Mouse (Mus musculus) urinary bladder, postnatal 25 days (tissue): Measurements from ENCODE around the gene Calml4.
"Not testable (repeated sequence)": the region's sequence is repeated elsewhere in the genome, so short reads cannot be mapped to it uniquely, and the experiment has no call there.

Experiments
- DNase-seq: peaks from one replicate; pipeline ENCODE4 v3.0.0; 2022; ENCODE audit warnings: low spot score

The Calml4 gene

DNA sequence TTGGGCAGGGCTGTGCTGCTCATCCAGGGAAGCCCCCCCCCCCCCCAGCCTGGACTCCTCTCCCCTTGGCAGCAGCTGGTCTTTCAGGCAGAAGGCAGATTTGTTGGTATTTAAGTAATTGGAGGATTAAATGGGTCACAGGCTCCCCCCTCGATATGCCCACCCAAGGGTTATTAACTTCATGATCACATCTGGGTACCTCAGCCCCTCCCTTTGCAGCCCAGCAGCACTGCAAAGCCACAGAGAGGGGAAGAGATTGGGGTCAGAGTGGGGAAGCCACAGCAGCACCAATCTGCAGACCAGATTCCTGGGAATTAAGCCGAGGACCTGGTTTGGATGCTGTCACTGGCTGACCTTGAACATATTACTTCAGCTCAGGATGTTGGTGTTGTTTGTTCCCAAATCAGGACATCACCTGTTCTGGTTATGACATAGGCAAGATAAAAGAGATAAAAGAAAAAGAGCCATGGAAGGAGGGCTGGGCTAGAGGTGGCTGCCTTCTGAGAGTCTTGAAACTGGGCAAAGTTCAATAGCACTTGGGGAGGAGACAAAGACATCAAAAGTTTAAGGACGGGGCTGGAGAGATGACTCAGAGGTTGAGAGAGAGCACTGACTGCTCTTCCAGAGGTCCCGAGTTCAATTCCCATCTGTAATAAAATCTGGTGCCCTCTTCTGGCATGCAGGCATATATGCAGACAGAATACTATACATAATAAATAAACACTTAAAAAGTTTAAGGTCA, 22.0 kb upstream of the Calml4 start:
- no peak for DNase-seq

DNA sequence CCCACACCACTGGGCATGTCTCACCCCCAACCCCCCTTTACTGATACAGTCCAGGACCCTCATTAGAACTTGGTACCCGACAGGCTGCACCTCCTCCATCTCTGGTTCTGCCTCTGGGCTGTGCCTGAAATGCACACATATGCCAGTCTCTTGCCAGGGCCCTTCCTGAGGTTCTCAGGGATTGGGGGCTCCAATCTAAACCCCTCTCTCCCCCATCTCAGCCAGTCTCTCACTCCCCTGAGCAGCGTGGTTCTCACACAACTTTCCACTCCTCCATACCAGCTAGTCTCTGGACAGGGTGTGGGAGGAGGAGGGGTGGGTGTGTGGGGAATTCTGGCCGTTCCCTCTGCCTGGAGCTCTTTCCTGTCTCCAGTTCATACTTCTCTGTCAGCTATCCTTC, 20.3 kb upstream of the Calml4 start:
- DNase-seq, result no peak

DNA sequence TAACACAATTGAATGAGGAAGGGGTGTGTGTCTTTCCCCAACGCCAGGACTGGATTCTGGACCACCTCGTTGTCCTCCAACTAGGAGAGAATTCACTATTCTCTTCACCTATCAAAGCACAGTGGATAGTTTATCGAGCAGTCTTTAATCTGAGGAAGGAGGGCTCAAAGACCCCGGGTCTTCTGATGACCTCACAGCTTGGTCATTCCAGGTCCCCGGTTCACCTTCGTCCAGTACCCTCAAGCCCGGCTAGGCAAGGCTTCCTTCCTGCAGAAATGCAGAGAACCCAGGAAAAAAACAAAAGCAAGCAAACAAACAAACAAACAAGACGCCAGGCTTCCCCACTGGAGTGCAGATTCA, 19.8 kb upstream of the Calml4 start:
- no peak for DNase-seq

- DNase-seq, result peak; percentile 66
These were observed 19.2 kb upstream of the Calml4 start, which contains the start of gene Cln6 for GRCm38 (mm10) chr9:62838506-62839171. Gene Cln6 (plus strand): TSS chr9:62838785.

- DNase-seq, result no peak
These were observed 18.6 kb upstream of the Calml4 start for GRCm38 (mm10) chr9:62839172-62839770.

GRCm38 (mm10) chr9:62843356-62844024, 14.4 kb upstream of the Calml4 start:
- no peak for DNase-seq

GRCm38 (mm10) chr9:62844461-62844860, 13.4 kb upstream of the Calml4 start:
- DNase-seq, result no peak

DNA sequence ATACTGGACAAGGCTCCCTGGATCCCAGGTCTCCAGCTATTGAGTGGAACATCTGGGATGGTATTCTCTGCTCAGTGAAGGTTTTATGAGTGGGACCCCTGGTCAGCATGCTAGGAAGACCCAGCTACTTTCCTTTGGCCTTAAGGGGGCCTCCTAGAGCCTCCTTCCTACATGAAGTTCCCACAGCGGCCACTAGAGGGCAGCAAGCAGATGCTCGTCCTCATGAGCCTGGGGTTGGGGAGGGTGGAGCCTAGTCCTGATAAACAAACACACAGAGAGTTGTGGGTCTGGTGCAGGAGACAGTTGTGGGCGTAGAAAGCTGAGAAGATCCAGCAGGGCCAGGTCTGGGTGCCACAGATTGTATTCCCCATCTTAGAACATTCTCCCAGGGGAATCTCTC, 10.2 kb upstream of the Calml4 start:
- DNase-seq, result peak; percentile 86

GRCm38 (mm10) chr9:62848641-62849040, 9.2 kb upstream of the Calml4 start:
- DNase-seq, result no peak

- no peak for DNase-seq
These were observed 6.3 kb upstream of the Calml4 start for GRCm38 (mm10) chr9:62851571-62851970.

GRCm38 (mm10) chr9:62854483-62854882, 3.4 kb upstream of the Calml4 start:
- DNase-seq, result no peak

DNA sequence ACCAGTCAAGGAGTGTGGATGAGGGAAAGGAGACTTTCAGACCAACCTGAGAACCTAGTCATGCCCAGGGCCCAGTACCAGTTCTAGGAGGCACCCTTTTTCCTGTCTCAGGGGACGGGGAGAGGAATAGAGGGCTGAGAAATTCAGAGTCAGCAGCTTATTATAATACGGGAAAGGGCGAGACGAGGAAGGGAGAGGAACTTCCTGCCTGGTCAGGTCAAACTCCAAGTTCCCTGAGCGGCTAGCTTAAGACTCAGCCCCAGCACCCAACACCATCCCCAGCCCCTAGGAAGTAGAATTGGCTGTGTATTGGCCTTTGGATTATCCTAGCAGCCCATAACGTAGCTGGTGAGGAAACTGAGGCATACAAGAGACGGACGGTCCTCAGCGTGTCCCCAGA, 664 bp upstream of the Calml4 start:
- DNase-seq, result no peak

DNA sequence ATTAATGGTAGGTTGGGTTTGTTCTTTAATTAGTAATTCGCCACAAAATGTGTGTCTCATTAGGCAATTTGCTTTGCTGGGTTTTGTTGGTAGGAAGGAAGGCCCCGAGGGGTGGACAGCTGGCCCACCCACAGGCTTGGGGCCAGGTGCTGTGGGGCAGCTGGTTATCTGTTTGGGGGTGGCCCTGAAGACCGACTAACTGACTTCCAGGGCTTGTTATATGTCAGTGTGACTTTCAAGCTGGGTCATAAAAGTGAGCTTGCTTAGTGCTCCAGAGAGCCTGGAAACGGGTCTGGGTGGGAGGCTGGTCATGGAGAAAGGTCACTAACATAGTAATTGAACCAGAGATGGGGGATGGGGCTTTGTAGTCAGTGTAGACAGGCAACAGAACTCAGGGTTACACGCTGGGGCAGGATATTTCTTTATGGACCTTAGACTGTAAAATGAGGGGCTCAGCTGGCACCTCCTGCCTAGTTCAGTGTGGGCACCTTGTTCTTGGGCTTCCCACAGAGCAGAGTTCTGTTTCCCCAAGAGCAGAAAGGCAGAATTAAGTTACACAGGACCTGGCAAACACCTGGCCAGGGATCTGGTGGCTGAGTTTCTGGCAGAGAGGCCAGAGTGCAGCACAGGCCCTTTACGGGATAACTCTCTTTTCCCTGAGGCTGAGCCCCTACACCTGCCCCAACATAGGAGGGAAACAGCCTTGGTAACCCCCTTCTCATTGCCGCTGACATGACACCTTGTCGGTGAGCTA, 563 bp downstream of the Calml4 start:
- DNase-seq, result no peak

DNA sequence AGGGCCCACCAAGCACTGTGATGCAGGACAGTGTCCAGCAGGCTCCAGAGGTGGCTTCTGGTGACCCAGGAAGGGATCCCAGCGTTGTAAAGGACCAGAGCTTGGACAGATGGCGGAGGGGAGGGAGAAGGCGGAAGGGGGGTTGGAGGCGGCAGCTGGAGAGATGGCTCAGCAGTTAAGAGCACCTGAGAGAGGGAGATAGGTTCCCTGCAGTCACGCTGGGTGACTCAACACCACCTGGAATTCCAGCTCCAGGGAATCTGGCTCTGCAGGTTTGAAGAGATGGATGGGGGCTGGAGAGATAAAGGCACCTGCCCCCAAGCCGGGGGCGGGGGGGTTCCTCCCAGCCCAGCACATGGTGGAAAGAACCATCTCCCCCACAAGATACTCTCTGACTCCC, 2.2 kb downstream of the Calml4 start:
- not testable (repeated sequence) for DNase-seq

GRCm38 (mm10) chr9:62860866-62861265, 3.0 kb downstream of the Calml4 start:
- DNase-seq, result no peak

GRCm38 (mm10) chr9:62869236-62869635, 11.4 kb downstream of the Calml4 start:
- DNase-seq, result not testable (repeated sequence)

DNA sequence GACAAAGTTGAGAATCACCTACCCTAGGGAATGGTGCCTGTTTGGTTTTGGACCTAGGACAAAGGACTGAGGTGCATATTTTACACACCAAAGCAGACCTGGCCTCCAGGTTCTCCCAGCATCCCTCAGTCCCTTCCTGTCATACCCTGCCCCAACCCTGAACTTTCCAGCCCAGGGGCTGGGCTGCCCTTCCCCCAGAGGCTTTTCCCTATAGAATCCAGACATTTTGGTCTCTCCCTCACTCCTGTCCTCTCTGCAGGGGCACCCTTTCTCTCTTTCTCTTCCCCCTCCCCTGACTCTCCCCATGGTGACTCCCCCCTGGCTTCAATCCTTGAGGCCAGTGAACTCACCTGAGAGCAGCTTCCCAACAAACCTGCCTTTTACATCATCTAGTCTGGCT, 12.8 kb downstream of the Calml4 start:
- DNase-seq, result no peak

GRCm38 (mm10) chr9:62876966-62877616, 19.2 kb downstream of the Calml4 start:
- no peak for DNase-seq

GRCm38 (mm10) chr9:62877825-62878224, 19.9 kb downstream of the Calml4 start:
- DNase-seq, result no peak

GRCm38 (mm10) chr9:62881871-62882270, 24.0 kb downstream of the Calml4 start:
- peak; percentile 17 for DNase-seq

GRCm38 (mm10) chr9:62894486-62894885, 36.6 kb downstream of the Calml4 start:
- DNase-seq, result no peak

- no peak for DNase-seq
These were observed 43.9 kb downstream of the Calml4 start for GRCm38 (mm10) chr9:62901736-62902135.
